Mouse (Mus musculus): Measurements from ENCODE around the gene Slitrk6.

DNA sequence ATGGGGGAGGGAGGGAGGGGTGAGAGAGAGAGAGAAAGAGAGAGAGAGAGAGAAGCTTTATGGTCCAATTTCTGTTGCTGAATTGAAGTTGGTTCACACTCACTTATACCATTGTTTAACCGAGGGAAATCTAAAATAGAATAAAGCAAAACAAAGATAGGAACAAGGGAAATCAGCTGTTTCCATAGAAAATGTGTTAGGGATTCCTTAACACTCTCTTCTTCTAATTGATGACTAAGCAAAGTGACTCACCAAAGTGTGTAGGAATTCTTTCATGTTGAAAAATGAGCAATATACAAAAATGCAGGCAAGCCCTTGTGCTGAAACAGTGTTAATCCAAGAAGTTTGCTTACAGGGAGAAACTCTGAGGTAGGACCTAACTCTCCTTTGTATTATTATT lies 6.0 kb upstream of the Slitrk6 start:
- TF ChIP-seq CTCF (IDR thresholded peaks at IDR 0.05) (no peak), POLR2A (IDR thresholded peaks at IDR 0.05; ENCODE audit: insufficient read depth, low read depth, low read length) (no peak), EP300 (IDR thresholded peaks at IDR 0.05; ENCODE audit: insufficient read depth, low read depth, low read length) (no peak)
